In genomic region chr9:98407771-98408170, GRCm38 (mm10) we compare ENCODE assay signal across 28 mouse cellular contexts. TPM values are rescaled to one million over a fixed set of nuclear protein-coding genes. Genes with fewer than 3 reads are reported as not detected.
DNase-seq lines count a peak whose midpoint lies in the region; ATAC-seq and TF ChIP-seq lines count a peak whose summit lies in the region.
"Had no signal": no experiment of that assay in that cellular context is flagged by ENCODE, and none has a peak within 500 bp of the region (broad histone marks: within the 10 kb centered on the region; RNA-seq: fewer than 3 reads in every experiment).

No protein-coding gene starts in this region.

- no peak for TF ChIP-seq CTCF in brain, embryonic 14.5 days (IDR thresholded peaks at IDR 0.05; ENCODE audit: borderline replicate concordance, extremely low read depth, insufficient read depth, insufficient read length)

- H3K4me2 ChIP-seq in forebrain, embryonic 13.5 days = no peak overlapping the region
- H3K4me2 ChIP-seq in forebrain, embryonic 11.5 days (ENCODE audit: low read depth, low read length, severe bottlenecking) = no peak overlapping the region
- no peak overlapping the region for H3K4me2 ChIP-seq in midbrain, embryonic 14.5 days (ENCODE audit: low read length)
- H3K4me2 ChIP-seq: embryonic facial prominence, embryonic 15.5 days; forebrain, embryonic 12.5 days; heart, embryonic 13.5 days; hindbrain, embryonic 14.5 days had no signal

- H3K4me3 ChIP-seq in forebrain, embryonic 13.5 days = no peak overlapping the region
- H3K4me3 ChIP-seq in forebrain, embryonic 11.5 days (ENCODE audit: low read depth, low read length) = no peak overlapping the region
- no peak overlapping the region for H3K4me3 ChIP-seq in midbrain, embryonic 14.5 days (replicated peaks; ENCODE audit: low read depth, low read length)
- no peak overlapping the region for H3K4me3 ChIP-seq in midbrain, embryonic 10.5 days
- H3K4me3 ChIP-seq: embryonic facial prominence, embryonic 15.5 days; forebrain, embryonic 12.5 days; gastrocnemius, adult 2 months; heart, embryonic 10.5 days; heart, embryonic 13.5 days had no signal

- TF ChIP-seq POLR2A in brain, embryonic 14.5 days (IDR thresholded peaks at IDR 0.05; ENCODE audit: borderline replicate concordance, extremely low read depth, insufficient read depth, insufficient read length, poor library complexity, severe bottlenecking) = no peak

- no peak overlapping the region for H3K9ac ChIP-seq in forebrain, embryonic 13.5 days
- H3K9ac ChIP-seq in forebrain, embryonic 11.5 days (ENCODE audit: low read length) = no peak overlapping the region
- no peak overlapping the region for H3K9ac ChIP-seq in midbrain, embryonic 14.5 days (replicated peaks; ENCODE audit: low read length)
- H3K9ac ChIP-seq: embryonic facial prominence, embryonic 15.5 days; forebrain, embryonic 12.5 days; heart, embryonic 13.5 days; hindbrain, embryonic 14.5 days had no signal

- H3K36me3 ChIP-seq in forebrain, embryonic 13.5 days (ENCODE audit: poor library complexity, severe bottlenecking) = no peaks in the 10 kb centered on the region
- H3K36me3 ChIP-seq in forebrain, embryonic 11.5 days (ENCODE audit: control insufficient read depth, insufficient read depth, low read length) = no peaks in the 10 kb centered on the region
- H3K36me3 ChIP-seq in midbrain, embryonic 14.5 days (ENCODE audit: control insufficient read depth, insufficient read depth, low read length) = no peaks in the 10 kb centered on the region
- H3K36me3 ChIP-seq in midbrain, embryonic 10.5 days = no peaks in the 10 kb centered on the region
- H3K36me3 ChIP-seq: embryonic facial prominence, embryonic 15.5 days; forebrain, embryonic 12.5 days; heart, embryonic 10.5 days; heart, embryonic 13.5 days had no signal

- no peaks in the 10 kb centered on the region for H3K9me3 ChIP-seq in forebrain, embryonic 13.5 days (replicated peaks)
- H3K9me3 ChIP-seq in forebrain, embryonic 11.5 days (ENCODE audit: control insufficient read depth, low read length) = no peaks in the 10 kb centered on the region
- no peaks in the 10 kb centered on the region for H3K9me3 ChIP-seq in midbrain, embryonic 14.5 days (ENCODE audit: control insufficient read depth, low read length)
- no peaks in the 10 kb centered on the region for H3K9me3 ChIP-seq in midbrain, embryonic 10.5 days (replicated peaks)
- H3K9me3 ChIP-seq: embryonic facial prominence, embryonic 15.5 days; forebrain, embryonic 12.5 days; heart, embryonic 10.5 days; heart, embryonic 13.5 days had no signal

- DNase-seq in forebrain, embryonic 11.5 days (ENCODE audit: low spot score) = no peak
- DNase-seq in heart, adult 11 months = peak; percentile 83
- DNase-seq in heart, adult 9 months (ENCODE audit: low spot score in 2 of 2) = no peak
- peak; percentile 44 for DNase-seq in midbrain, embryonic 14.5 days
- no peak for DNase-seq in midbrain, embryonic 10.5 days (ENCODE audit: low spot score)
- DNase-seq in brain, embryonic 14.5 days (ENCODE audit: low read depth) = peak; percentile 72
- no peak for DNase-seq in adrenal gland, postnatal 36 days
- DNase-seq: adrenal gland, adult 2 months; adrenal gland, postnatal 14 days; cerebellum, adult 2 months; cerebellum, adult 9-11 months; cerebellum, postnatal 36 days; embryo, embryonic 11 days; gastrocnemius, adult 2 months; gastrocnemius, postnatal 14 days; heart, adult 18-20 months; heart, postnatal 14 days; heart, postnatal 4 days; kidney, adult 11 months had no signal

- 56% methylated on average over 12 of the region's 12 CpGs for WGBS in forebrain, embryonic 13.5 days
- 89% methylated on average over 12 of the region's 12 CpGs for WGBS in forebrain, embryonic 11.5 days
- WGBS in midbrain, embryonic 14.5 days = 67% methylated on average over 12 of the region's 12 CpGs
- 91% methylated on average over 12 of the region's 12 CpGs for WGBS in midbrain, embryonic 10.5 days

- no peak overlapping the region for H3K27ac ChIP-seq in forebrain, embryonic 13.5 days
- H3K27ac ChIP-seq in forebrain, embryonic 11.5 days (ENCODE audit: low read depth, low read length) = no peak overlapping the region
- no peak overlapping the region for H3K27ac ChIP-seq in midbrain, embryonic 14.5 days (replicated peaks; ENCODE audit: low read depth, low read length)
- H3K27ac ChIP-seq in midbrain, embryonic 10.5 days (replicated peaks) = no peak overlapping the region
- H3K27ac ChIP-seq: embryonic facial prominence, embryonic 15.5 days; forebrain, embryonic 12.5 days; gastrocnemius, adult 2 months; heart, embryonic 10.5 days; heart, embryonic 13.5 days; hindbrain, embryonic 14.5 days; hindbrain, postnatal 0 days had no signal

- peak; percentile 38 for ATAC-seq in forebrain, embryonic 13.5 days
- no peak for ATAC-seq in forebrain, embryonic 11.5 days (replicated peaks; ENCODE audit: low FRiP score)
- ATAC-seq in midbrain, embryonic 14.5 days (ENCODE audit: low FRiP score, low TSS enrichment) = no peak
- ATAC-seq: CD4-positive, CD25-positive, alpha-beta regulatory T cell, adult 4 months; hindbrain, postnatal 0 days; inflammation-experienced regulatory T-cells, adult 6 months had no signal

- H3K27me3 ChIP-seq in forebrain, embryonic 13.5 days = no peaks in the 10 kb centered on the region
- no peaks in the 10 kb centered on the region for H3K27me3 ChIP-seq in forebrain, embryonic 11.5 days (ENCODE audit: control insufficient read depth, insufficient read depth, low read length)
- H3K27me3 ChIP-seq in midbrain, embryonic 14.5 days (ENCODE audit: control insufficient read depth, insufficient read depth, low read length) = no peaks in the 10 kb centered on the region
- H3K27me3 ChIP-seq in midbrain, embryonic 10.5 days (ENCODE audit: low read depth, poor library complexity, severe bottlenecking) = no peaks in the 10 kb centered on the region
- H3K27me3 ChIP-seq: embryonic facial prominence, embryonic 15.5 days; forebrain, embryonic 12.5 days; heart, embryonic 13.5 days had no signal

- H3K4me1 ChIP-seq in forebrain, embryonic 13.5 days = peaks cover 8% of the 10 kb centered on the region
- no peaks in the 10 kb centered on the region; the same call in 1 of the 2 replicates for H3K4me1 ChIP-seq in forebrain, embryonic 11.5 days (replicated peaks; ENCODE audit: control insufficient read depth, insufficient read depth, low read length)
- H3K4me1 ChIP-seq in midbrain, embryonic 14.5 days (ENCODE audit: control insufficient read depth, insufficient read depth, low read length) = no peaks in the 10 kb centered on the region
- no peaks in the 10 kb centered on the region for H3K4me1 ChIP-seq in midbrain, embryonic 10.5 days
- H3K4me1 ChIP-seq: embryonic facial prominence, embryonic 15.5 days; forebrain, embryonic 12.5 days; heart, embryonic 13.5 days had no signal

RNA-seq across cellular contexts. Expression of gene Rbp1, which starts 15.0 kb away (rescaled TPM):
- polyA plus RNA-seq in forebrain, embryonic 13.5 days (2015; fragmentation: Nextera tagmentation; extraction: Ambion mirVana) = 54.9 and 72.9 TPM in 2 replicates
- polyA plus RNA-seq in forebrain, embryonic 11.5 days (2014; fragmentation: Nextera tagmentation; extraction: Ambion mirVana) = 24.5 and 29.5 TPM in 2 replicates
- polyA plus RNA-seq in midbrain, embryonic 14.5 days (2014; fragmentation: Nextera tagmentation; extraction: Ambion mirVana) = 15.4 and 26.1 TPM in 2 replicates
- polyA plus RNA-seq in midbrain, embryonic 10.5 days (2016; fragmentation: Nextera tagmentation; extraction: Ambion mirVana) = 25.5 and 29.8 TPM in 2 replicates
- 43.6 and 49.0 TPM in 2 replicates for polyA plus RNA-seq in brain, embryonic 14.5 days (2012; rRNA removed)
- 1 to 10 TPM; 5.5 to 5.9 TPM for total RNA-seq in adrenal gland, postnatal 36 days (2021)
- polyA plus RNA-seq: inflammation-experienced regulatory T-cells, adult 6 months had no signal

Comparison
In these comparisons a context has a peak if more than half of its experiments do, and no peak if none do; other contexts are left out.
1. DNase-seq: peak in heart, adult 11 months (single experiment), midbrain, embryonic 14.5 days (single experiment) and brain, embryonic 14.5 days (single experiment); none in forebrain, embryonic 11.5 days (single experiment), heart, adult 9 months (0 of 2), midbrain, embryonic 10.5 days (single experiment) and adrenal gland, postnatal 36 days (0 of 2).